Mouse (Mus musculus) cerebellum, postnatal 25 days (tissue): ENCODE measurements around the gene Stx6.

Experiments
- DNase-seq, 2 experiments: peaks; one replicate each; pipeline ENCODE4 v3.0.0; 2021; ENCODE audit warnings: mixed read lengths in 2 of 2

Stx6 gene

DNA sequence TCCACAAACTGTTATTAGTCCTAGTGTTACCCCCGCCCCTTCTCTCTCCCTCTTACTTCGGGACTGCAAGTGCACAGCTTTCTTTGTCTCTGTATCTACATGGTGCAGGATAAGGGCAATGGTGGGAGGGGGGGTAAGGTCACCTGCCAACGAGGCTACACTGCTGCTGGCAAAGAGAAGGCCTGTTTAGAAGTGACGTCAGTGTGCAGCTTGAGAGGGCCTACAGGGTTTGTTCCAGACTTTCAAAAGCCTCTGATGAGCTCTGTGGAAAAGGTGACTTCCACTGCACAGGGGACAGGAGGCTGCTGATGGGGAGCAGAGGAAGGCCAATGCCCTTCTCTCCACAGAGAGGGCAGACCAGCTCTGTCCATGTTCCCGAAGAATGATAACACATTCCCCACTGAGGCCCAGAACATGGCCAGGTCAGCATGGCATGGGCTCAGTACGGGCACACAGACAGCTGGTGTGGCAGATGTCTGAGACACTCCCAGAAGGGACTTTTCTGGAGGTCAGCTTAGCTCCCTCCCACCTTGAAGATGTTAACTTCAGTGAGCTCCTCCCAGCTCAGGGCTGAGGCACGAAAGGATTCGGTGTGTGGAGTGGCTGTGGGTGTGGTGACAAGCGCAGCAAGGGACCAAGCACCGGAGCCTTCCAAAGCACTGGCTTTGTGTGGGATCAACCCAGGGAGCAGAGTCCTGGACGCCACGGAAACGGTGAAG is 78.0 kb downstream of the Stx6 start:
- peak in 1 of 2 experiments; percentile 11 for DNase-seq

DNA sequence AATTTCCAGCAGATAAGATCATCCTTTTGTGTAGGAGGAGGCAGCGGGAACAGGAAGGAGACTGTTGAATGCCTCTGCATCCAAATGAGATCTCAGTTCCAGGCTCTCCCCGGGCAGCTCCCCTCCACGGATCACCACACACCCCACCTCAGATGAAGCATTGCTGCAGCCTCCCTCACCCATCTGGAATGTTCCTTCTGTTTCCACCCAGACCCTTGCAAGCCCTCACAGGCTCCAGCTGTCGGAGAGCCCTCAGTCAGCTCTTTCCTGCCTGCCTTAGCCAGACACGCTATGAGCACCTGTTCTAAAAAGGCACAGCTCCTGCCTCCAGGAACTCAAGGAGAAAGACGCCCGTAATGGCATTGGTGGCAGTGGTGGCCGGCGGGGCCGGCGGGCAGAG is 78.9 kb downstream of the Stx6 start:
- peak in 1 of 2 experiments; percentile 6 for DNase-seq

DNA sequence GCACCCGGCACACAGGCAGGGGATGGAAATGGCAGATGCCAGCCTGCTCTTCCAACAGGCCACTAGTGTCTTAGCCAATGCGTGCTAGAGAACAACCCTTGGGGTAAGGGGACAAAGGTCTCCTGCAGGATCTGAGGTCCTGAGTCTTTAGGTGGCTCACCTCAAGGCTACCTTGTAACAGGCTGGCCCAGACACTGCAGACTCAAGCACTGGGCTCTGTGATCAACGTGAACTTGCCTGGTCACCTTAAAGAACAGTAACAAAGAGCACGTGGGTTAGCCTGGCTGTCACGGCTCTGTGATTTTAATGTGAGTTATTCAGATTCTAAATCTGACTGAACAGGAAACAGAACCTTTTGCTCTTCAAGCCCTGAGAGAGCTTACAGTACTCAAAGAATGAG is 79.6 kb downstream of the Stx6 start:
- no peak for DNase-seq

DNA sequence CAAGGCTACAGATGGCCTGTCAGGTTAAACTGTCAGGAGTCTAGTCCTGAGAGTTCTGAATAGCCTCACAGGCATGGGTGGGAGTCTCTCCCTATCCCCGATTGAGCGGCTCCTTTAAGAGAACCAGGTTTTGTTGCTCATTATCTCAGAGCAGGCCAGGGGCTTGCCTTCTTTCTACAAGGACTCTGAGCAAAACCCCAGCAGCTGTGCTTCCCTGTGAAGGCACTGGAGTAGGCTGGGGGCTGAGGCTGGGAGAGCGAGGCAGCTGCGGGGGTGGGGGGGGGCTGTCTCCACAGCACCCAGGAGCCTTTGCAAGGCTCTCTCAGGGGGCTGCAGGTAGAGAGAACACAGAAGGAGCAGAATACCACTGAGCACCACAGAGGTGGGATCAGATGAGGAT is 80.7 kb downstream of the Stx6 start:
- DNase-seq = no peak

DNA sequence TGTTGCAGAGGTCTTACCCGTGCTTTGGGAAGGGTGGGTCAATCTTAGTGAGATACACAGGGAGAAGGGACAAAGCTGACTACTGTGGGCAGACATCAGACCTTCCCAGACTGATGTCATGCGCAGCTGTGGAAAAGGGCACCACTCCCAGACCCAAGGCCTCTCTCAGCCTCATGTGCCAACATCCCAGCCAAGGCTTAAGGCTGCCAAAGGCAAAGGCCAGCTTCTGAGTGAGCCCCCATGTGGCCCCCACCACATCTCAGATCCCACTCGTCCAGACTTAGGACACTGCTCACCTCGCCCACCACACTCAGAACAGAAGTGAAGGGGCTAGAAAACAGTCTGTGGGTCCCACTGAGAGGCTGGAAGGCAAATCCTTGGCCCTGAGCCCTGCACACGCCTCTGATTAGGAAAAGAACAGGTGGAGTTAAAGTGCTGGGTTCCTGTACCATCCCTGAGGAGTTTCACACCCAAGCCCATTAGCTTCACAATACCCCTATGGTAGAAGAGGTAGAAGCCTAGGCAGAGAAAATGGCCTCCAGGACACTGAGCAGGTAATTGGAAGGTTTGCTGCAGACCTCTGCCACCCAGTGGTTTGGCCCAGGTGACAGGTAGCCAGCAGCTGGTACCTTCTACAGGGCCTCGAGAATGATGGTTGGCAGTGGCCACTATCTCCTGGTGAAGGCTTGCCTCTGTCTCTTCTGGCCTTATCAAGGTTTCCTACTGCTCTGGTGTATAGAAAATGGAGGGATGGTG is 81.6 kb downstream of the Stx6 start:
- DNase-seq = no peak

DNA sequence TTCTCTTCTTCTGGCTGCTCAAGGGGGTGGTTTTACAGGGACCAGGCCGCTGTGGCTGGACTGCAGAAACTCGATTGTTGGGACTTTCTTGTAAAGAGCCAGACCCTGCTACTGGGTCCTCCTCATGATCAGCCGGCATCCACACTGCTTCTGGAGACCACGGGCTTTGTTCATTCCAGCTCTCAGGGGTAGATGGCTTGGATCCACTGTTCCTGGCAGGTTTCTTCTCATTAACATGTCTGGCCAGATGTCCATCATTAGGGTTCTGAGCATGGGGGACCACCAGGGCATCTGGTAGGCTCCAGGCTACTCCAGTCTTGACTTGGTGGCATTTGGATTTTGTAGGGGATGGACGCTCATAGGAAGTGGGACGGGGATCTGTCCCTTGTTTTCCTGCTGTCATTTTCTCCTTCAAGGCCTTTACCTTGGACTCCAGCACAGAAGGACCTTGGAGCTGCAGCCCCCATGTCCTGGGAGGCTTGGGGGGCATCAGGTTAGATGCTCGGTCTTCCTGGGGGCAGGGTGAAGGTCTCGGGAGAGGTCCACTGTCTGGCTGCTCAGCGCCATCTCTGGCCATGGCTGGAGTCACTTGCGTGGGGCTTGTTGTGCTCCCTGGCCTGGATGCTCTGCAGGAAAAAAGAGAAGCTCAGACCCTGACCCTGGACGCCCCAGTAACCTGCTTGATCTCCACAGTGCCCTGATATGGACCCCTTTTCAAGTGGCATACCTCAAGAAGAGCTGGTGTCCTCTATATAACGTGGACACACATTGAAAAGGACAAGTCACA is 83.4 kb downstream of the Stx6 start:
- DNase-seq = no peak

DNA sequence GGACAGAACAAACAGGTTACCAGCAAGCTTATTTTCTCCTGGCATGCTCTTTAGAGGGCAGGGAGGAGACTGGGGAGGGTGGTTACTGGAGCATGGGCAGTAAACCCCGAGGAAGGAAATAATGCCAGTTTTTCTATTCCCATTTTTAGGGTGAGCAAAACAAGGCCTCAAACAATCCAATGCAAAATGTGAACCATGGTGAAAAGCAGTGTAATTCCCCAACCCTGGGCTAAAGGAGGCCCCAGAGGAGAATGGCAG is 83.9 kb downstream of the Stx6 start:
- no peak for DNase-seq

DNA sequence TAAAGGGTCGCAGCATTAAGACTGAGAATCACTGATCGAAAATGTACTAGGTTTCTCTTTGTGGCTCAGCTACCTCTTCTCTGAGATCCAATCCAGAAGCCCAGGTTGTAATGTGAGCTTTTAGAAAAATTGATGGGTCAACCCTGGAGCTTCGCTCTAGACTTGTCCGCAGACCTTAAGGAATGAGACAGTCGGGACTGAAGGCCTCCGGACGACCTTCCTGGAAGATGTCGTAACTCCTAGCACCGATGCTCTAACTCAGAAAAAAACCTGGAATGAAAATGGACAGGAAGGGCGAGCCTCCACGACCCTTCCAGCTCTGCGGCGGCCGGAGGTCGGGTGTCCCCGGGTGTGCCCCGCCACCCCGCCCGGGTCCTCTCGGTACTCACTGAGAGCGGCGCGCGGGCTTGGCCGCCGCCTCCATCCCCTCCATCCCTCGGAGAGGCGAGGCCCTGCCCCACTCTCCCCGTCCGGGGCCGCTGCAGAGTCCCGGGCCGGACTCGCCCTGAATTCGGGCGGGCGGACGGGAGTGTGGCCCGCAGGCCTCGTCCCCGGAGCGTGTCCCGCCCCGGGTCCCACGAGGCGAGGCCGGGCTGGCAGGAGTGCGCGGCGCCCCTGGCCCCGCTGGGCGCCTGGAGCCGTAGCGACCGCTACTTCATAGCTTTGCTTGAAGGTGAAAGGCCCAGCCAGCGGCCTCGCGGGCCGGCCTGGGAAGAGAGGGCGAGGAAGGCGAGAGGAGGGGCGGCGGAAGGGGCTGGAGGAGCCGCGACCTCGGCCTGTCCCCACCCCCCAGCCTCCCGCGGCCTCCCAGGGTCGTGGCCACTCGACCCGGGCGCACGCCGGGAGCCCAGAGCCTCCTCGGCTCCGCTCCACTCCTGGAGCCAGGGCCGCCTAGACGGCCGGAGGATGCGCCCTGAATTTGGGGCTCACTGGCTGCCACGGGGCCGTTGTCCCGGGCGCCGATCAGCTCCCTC is 85.6 kb downstream of the Stx6 start, which contains the start of gene BC034090:
TSS of gene BC034090 (minus strand) at position 648 of the 974 bp plus-strand sequence.
- DNase-seq = peak; percentile 37 to 55

DNA sequence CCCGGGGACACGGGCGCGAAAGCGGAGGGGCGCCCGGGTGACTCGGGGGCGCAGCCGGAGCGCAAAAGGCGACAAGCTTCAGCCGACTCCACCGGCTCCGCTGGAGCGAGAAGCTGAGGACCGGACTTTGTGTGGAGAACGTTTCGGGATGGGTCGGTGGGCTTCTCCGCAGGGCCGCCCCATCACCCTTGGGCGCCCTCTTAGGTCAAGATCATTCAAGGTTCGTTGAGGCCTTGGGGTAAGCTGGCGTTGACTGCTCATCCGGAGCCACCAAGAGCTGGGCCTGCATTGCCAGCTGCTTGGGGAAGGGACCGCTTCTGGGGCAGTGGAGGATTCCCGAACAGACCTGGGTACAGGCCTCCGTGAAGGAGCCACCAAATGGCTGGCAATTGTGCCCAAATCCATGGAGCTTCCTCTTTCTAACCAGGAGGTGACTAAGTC is 86.3 kb downstream of the Stx6 start:
- DNase-seq = no peak

DNA sequence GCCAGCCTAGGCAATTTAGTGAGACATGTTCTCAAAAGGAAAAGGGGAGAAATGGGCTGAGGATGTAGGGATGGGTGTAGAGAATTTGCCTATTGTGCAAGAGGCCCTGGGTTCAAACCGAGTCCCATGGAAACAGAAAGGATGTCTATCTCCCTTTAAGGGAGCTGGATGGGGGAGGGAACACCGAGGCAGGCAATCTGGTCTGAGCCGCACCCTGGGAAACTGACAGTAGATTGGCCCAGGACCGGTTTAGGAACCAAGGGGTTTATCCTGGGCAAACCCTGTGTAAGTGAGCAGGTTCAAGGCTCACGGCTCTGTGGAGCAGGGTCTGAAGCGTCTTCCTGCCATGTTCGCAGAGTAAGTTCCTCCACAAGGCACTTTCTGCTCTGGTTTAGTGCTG is 87.0 kb downstream of the Stx6 start:
- DNase-seq = no peak

DNA sequence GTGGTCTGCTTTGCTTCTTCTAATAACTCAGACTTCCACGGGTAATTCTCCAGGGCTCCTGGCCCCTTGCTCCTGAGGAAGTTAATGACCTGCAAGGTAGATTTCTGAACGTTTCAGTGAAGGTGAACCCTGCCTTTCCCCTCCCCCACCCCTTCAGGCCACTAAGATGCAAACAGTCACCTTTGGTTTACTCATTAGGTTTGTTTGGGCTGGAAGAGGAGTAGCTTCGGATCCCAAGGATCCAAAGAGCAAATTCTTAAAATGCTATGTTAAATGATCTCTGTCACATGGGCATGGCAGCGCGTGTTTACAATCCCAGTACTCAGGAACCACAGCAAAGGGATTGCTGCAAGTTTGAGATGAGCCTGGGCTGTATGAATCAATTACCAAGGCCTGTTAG is 88.9 kb downstream of the Stx6 start:
- DNase-seq = no peak

DNA sequence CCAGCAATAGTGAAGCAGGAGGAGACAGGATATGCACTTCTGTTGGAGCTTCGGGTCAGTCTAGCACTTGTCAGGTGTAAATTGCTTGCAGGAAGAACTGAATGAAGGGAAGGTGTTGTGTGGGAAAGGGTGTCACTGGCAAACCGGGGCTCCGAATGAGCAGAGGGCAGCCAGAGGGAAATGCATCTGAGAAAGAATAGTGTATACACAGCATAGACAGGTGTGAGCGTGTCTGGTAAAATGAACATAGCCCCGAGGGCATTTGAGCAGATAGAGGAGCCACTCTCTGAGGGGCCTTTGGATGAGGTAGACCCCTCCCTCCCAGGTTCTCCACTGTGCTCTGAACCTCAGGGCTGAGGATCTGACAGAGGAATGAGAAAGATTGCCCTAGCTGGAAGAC is 89.5 kb downstream of the Stx6 start:
- DNase-seq = no peak

DNA sequence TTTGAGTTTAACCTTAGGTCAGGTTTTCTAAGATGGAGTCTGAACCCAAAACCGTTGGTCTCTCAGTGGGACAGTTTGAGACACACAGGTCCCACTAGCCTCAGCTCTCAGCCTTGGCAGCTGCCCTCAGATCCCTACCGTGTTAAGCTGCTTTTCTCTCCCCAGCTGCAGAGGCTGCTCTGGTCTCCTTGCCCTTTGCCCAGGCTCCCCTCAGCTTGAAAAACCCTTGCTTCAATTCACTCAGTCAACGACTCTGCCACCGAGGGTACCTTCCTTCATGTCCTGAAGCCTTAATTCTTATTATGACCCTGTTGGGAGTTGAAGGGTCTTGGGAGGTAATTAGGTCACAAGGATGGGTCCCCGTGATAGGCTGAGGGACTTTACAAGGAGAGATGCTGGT is 91.4 kb downstream of the Stx6 start:
- DNase-seq = no peak

DNA sequence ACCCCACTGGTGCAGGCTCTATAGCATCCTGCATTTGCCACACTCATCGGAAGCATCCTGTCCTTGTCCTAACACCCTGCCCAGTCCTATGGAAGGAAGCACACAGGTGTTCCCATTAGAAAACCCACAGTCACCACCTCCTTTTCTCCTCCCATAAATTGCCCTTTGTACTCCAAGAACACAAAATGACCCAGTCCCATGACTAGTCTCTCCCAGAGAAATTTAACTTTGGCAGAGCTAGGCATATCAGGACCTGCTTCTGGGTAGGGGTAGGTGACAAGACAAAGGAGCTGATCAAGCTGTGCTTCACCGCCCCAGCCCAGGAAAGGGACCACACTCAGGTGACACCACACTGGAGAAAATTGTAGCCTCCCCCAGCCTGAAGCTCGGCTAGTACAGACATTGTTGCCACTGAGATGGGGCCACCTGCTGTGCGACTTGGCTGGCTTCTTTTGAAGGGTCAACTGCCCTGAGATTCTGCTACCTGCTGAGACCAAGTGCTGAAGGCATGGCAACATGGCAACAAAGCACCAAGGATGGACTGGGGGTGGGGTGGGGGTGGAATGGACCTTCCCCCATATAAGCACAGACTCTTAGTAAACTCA is 92.1 kb downstream of the Stx6 start:
- DNase-seq = no peak

DNA sequence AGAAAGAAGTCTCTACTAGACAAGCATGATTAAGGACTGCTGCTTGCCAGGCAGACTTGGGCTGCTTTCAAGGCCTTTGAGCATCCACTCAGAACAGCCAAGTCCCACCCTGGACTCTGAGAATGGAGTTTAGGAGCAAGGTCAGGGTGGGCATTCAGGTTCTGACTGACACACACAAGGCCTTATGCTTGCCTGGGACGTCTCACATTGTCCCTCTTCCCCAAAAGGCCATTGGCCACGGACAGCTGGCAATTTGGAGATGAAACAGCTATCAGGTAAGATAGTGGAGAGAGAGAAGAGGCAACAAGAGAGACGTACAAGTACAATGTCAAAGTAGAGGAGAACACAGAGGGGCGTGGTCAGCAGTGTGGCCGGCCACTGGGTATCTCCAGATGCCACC is 93.1 kb downstream of the Stx6 start:
- DNase-seq = no peak

DNA sequence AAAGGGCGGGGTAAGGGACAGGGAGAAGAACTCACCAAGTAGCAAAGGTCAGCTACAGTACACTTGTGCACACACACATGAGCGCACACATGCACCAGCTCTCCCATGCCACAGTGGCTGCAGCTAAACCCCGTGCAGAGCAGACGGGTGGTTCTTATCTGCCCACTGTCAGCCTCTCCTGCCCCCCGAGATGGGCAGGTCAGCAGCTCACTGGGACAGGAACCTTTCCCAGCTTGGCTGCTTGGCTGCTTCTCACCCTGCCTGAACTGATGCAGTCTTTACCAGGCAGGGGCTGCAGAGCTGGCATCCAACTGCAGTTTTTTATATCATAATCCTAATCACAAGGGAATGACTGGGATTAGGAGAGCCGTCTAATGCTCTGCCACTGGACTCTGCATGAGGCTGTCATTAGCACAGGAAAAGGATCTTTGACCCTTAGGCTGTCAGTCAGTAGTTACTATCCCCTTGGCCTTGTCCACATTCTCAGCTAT is 94.2 kb downstream of the Stx6 start:
- DNase-seq = no peak

DNA sequence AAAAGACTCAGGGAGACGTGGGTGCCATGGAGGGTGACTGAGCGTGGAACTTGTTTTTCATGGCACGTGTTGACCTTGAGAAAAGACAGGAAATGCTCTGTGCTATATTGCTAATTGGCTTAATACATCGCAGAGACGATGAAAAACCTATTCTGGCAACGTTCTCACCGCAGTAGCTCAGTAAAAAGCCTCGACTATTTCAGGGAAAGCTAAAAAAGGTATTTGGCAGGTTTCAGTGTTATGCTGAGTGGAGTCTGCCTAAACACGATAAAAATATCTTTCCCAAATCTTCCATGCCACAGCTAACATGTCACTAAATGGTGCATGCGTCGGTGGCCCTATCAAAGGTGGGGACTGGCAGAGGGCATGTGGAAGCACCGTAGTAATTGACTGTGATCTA is 94.6 kb downstream of the Stx6 start:
- no peak for DNase-seq

DNA sequence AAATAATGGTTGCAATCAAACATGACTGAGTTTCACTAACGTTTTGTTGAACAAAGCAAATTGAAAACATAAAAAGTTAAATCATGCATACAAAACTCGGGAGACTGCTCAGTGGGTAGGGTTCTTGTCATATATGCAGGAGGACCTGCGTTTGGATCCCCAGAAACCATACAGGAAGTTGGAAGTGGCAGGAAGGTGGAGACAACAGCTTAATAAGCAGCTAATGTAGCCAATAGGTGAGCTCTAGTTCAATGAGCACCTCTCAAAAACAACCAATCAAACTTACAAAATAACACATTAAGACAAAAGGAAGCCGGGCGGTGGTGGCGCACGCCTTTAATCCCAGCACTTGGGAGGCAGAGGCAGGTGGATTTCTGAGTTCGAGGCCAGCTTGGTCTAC is 95.8 kb downstream of the Stx6 start:
- no peak for DNase-seq
